Mouse (Mus musculus): Measurements from ENCODE around the gene Rasd1. TPM values are rescaled to one million over a fixed set of nuclear protein-coding genes. Genes with fewer than 3 reads are reported as not detected.

Rasd1 gene
- total RNA-seq, 2 experiments from 2014 or later, result 0.72 TPM; not detected in 1

Other genes starting within 250 kb of the Rasd1 start
- 0.37 and 1.1 TPM in 2 replicates for gene Pld6, start 177.3 kb downstream of the Rasd1 start, total RNA-seq (2015)
- 0.91 and 1.3 TPM in 2 replicates for gene Pld6, start 177.3 kb downstream of the Rasd1 start, total RNA-seq (2017)
- gene Flcn, start 154.9 kb downstream of the Rasd1 start, total RNA-seq (2015), result 11.1 and 15.6 TPM in 2 replicates
- gene Flcn, start 154.9 kb downstream of the Rasd1 start, total RNA-seq (2017), result 15.8 and 18.4 TPM in 2 replicates
- 12.4 and 18.8 TPM in 2 replicates for gene Nt5m, start 125.5 kb downstream of the Rasd1 start, total RNA-seq (2015)
- 15.1 and 15.7 TPM in 2 replicates for gene Nt5m, start 125.5 kb downstream of the Rasd1 start, total RNA-seq (2017)
- gene Cops3, start 125.1 kb downstream of the Rasd1 start, total RNA-seq (2015), result 222 and 236 TPM in 2 replicates
- 201 and 214 TPM in 2 replicates for gene Cops3, start 125.1 kb downstream of the Rasd1 start, total RNA-seq (2017)
- gene Med9, start 16.7 kb downstream of the Rasd1 start, total RNA-seq (2015), result 19.1 and 19.8 TPM in 2 replicates
- 18.1 and 26.1 TPM in 2 replicates for gene Med9, start 16.7 kb downstream of the Rasd1 start, total RNA-seq (2017)
- 14.2 and 20.6 TPM in 2 replicates for gene Pemt, start 81.5 kb upstream of the Rasd1 start, total RNA-seq (2015)
- 4.3 and 7.7 TPM in 2 replicates for gene Pemt, start 81.5 kb upstream of the Rasd1 start, total RNA-seq (2017)
- 26.8 and 35.7 TPM in 2 replicates for gene Rai1, start 140.1 kb upstream of the Rasd1 start, total RNA-seq (2015)
- 10.8 and 11.7 TPM in 2 replicates for gene Rai1, start 140.1 kb upstream of the Rasd1 start, total RNA-seq (2017)

Measured in megakaryocyte progenitor cell, adult 5-6 weeks (primary cell).